Mouse (Mus musculus): ENCODE measurements around the gene Shmt2. TPM values are rescaled to one million over a fixed set of nuclear protein-coding genes. Genes with fewer than 3 reads are reported as not detected.

Gene Shmt2
- total RNA-seq, 2 experiments from 2014 or later = 27.5 to 32.9 TPM

DNA sequence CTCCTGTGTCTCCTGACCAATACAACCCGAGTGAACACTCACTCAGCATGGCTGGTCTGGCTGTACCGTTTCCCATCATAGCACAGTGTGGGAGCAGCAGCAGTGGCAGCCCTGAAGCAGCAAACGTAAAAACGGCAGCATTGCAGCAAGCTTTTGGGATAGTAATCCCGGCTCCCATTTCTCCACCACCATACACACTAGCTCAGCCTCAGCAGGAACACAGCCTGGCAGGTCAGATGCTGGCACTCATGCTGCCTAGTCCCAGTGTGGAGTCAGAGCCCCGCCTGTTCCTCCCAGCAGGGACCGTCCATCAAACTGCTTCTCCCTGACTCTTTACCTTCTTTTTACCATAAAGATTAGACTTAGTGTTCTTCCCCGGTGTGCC lies 31.1 kb downstream of the Shmt2 start:
- intact Hi-C loops (cut with DNase I) = no loop called here
- no peak for DNase-seq (ENCODE audit: low spot score in 2 of 2)

DNA sequence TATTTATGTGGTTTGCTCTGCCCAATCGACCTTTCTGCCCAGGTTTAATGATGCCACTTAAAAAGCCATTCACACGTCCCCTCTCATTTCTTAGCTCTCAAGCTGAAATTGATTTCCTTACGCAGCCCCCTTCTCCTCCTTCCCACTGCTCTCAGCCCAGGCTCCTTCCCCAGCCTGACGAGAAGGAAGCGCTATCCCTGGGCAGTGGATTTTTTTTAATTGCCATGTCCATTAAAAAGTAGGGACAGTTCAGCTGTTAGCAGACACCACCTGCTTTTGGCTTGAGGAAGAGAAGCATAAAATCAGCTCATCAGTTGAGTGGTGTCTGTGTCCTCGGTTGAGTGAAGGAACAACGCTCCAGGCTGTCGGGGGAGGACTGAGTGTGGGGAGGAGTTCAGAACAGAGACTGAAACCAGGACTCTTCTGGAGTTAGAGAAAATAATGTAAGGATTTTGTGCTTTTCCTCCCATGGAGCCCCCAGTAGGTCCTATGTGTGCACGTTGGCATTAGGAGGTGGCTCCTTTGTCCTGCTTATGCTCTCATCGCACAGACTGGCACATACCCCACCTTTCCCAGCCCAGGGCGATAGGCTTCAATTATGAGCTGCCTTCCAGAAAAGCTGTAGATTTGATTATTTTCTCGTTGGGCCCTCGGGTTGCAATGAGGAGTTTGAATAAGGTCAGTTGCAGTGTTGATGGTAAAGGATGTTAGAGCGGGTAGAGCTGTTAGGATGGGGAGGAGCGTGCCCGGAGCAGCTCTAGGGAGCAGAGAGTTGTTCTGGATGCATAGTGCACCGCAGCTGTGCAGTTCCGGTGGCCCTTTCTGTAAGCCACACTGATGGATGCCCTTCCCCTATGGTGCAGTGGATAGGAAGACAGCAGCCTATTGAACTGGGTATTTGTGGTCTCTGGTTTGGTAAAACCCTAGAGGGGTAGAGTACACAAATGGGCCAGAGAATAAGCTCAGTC lies 31.8 kb downstream of the Shmt2 start:
- intact Hi-C loops (cut with DNase I) = no loop called here
- no peak for DNase-seq (ENCODE audit: low spot score in 2 of 2)

DNA sequence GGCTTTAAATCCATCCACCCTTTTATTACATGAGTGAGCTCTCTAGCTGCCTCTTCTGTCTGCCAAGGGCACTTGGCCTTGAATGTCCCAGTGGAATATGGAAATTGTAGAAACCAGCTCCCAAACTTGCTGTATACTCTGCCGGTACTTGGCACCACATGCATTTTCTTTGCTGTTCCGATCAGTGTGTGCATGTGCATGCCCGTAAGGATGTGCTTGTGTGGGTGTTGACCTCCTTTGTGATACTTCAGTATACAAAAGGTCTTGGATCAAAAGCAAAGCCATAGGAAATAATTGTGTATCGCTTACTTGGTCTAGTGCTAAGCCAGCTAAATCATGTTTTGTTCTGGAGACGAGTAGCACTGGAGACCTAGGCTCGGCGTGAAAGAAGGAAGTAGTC lies 33.4 kb downstream of the Shmt2 start:
- DNase-seq (ENCODE audit: low spot score in 2 of 2) = no peak
- intact Hi-C loops (cut with DNase I) = no loop called here

DNA sequence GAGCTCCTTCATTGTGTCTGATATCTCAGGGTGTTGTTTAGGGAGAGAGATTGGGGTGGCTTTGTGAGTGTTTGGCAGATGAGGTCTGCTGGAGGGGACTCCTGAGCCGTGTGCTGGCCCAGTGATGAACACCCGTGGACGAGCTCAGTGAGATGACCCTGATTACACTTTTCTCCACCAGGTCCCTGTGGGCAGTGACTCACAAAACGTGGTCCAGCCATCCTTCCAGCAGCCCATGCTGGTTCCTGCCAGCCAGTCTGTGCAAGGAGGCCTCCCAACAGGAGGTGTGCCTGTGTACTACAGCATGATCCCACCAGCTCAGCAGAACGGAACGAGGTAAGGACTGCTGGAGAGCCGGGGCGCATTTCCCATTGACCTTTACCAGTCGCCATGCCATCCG lies 37.0 kb downstream of the Shmt2 start:
- intact Hi-C loops (cut with DNase I) = no loop called here
- no peak for DNase-seq (ENCODE audit: low spot score in 2 of 2)

DNA sequence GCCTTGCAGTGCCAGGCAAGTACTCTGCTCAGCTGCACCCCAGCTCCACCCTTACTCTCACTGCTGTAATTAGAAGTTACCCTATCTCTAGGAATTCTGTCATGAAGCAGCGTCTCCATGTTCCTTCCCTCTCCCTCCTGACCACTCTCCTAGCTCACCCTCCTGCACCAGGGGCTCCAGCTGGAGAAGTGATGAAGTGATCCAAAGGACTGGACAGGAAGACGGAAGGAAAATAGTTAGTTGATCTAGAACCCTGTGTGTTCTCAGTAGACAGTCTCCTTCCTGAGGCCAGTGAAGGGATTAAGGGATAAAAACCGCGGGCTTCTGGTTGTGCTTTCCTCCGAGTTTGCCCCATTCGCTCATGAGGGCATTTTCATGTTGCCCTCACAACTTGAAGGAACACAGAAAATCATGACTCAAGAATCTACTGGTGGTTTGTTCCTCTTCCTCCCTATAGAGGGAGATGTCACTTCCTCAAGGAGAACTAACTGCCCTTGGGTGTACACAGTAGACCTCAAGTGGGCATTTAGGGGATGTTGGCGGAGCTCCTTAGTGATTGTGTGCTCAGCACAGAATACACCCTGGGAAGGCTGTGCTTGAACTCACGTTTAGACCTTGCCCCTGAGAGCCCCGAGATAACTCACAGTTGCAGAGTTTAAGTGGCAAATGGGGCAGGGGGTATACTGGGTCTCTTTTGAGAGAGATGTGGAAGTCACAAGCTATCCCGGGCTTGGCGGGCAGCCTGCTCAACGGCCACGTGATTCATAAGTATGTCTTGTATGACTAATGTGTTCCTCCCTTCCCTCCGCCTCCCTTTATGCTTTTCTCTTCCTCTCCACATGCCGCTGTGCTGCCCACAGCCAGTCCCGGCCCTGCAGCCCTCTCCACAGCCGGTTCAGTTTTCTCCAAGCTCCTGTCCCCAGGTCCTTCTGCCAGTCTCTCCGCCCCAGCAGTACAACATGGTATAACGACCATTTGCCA lies 41.1 kb downstream of the Shmt2 start:
- DNase-seq (ENCODE audit: low spot score in 2 of 2) = peak; percentile 58 to 62
- intact Hi-C loops (cut with DNase I) = no loop called here

DNA sequence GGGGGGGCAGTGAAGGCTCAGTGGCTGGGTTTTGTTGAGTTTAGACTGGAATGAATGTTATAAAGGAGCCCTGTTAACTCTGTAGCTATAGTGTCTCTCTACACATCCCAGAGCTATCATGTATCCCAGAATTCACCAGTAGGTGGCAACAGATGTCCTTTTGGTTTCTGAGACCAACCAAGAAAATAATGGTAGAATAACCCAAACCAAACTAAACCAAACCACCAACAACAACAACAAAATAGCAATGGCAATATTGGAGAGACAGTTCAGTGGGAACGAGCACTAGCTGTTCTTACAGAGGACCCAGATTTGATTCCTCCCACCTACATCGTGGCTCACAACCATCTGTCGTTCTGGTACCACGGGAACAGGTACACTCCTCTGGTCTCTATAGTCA lies 43.1 kb downstream of the Shmt2 start:
- intact Hi-C loops (cut with DNase I) = no loop called here
- DNase-seq (ENCODE audit: low spot score in 2 of 2) = peak; percentile 53 to 57

DNA sequence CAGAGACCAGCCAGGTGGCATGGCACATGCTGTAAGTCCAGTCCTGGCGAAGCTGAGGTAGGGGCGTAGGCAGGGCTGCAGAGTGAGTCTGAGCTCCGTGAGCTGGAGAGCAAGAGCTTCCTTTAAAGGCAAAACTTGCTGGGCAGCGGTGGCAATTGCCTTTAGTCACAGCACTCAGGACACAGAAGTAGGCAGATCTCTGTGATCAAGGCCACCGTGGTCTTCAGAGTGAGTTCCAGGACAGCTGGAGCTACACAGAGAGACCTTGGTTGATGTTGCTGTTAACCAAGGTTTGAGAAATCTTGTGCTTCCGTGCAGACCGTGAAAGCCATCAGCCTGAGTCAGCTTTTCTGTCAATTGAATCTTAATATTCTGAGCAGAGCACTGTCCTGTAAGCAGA lies 44.9 kb downstream of the Shmt2 start:
- no peak for DNase-seq (ENCODE audit: low spot score in 2 of 2)
- intact Hi-C loops (cut with DNase I) = no loop called here

DNA sequence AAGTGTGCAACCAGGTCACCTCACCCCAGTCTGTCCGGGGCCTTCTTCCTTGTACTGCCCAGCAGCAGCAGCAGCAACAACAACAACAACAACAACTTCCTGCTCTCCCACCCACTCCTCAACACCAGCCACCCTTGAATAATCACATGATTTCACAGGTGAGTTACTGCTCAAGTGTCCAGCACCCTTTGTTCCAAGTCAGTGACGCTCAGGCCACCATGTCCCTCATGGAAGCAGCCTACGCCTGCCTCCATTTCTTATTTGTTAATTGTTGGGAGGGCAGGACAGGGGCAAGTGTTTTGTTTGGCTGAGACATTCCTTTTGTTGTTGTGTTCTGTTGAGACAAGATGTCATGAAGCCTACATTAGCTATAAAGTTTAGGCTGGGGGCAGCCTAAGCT lies 45.7 kb downstream of the Shmt2 start:
- intact Hi-C loops (cut with DNase I) = no loop called here
- DNase-seq (ENCODE audit: low spot score in 2 of 2) = no peak

DNA sequence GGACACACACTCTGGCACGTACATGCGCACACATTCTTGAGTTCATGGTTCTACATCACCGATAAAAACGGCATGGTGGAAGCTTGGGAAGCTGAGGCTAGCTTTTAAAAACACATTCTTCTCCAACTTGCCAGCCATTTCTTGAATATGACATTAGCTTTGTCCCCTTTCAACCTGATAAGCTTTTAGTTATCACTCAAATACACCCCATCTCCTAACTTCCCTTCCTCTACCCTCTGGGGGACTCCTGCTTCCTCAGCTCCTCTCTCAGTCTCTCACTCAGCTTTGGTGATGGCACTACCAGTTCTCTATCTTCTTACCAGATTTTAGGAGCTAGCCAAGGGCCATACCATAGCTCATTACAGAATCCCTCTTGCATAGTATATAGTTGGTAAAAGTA lies 47.1 kb downstream of the Shmt2 start:
- DNase-seq (ENCODE audit: low spot score in 2 of 2) = no peak
- intact Hi-C loops (cut with DNase I) = no loop called here

DNA sequence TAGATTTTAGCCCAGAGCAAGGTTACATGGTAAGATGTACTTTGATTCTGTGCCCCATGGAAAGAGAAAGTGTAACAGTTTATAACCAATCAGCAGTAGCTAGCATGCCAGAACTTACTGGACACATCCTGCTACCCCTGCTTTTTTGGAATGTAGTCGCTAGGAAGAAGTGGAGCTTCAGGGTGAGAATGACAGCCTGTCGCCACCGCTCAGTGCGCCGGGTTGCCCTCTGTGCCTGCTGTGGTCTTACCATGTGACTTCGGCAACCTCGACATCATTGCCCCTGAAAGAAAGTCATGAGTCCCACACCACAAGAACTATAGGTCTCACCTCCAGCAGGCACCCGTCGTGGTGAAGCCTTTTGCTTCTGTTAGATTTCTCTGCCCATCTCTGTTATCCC lies 49.5 kb downstream of the Shmt2 start:
- no peak for DNase-seq (ENCODE audit: low spot score in 2 of 2)
- intact Hi-C loops (cut with DNase I) = no loop called here

DNA sequence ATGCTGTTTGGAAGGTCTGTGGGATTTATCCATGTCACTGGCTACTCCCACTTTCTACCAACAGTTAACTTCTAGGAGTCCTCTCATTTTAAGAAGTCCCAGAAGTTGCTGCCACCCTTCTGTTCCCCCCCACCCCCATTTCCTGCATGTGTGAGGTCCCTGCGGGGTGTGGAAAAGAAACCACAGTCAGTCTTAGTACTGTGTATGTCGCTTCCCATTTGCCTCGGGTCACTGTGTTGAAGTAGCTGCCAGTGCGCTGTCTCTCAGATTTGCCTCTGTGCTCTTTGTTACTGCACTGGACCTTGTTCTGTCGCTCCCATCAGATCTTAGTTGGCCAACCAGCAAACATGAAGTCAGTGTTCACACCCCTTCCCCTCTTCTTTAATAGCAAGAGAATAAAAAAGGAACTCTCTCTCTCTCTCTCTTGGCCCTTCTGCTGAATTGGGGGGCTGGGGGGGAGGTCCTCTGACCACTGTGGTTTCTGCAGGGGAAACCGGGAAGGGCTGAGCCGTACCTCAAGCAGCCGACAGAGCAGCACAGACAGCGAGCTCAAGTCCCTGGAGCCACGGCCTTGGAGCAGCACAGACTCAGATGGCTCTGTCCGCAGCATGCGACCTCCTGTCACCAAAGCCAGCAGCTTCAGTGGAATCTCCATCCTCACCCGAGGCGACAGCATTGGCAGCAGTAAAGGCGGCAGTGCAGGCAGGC lies 50.8 kb downstream of the Shmt2 start:
- no peak for DNase-seq (ENCODE audit: low spot score in 2 of 2)
- intact Hi-C loops (cut with DNase I) = no loop called here

Other genes with a start within 250 kb of the Shmt2 start
- gene Mbd6, start 233.4 kb downstream of the Shmt2 start, total RNA-seq (2021) = 10 to 100 TPM; 41.2 to 44.7 TPM
- gene Mars, start 210.7 kb downstream of the Shmt2 start, total RNA-seq (2021) = 10 to 100 TPM; 59.1 to 61.5 TPM
- 1 to 10 TPM in 1 of 2 experiments, under 1 TPM in 1; 0.66 to 1.2 TPM for gene Arhgap9, start 200.5 kb downstream of the Shmt2 start, total RNA-seq (2021)
- gene Gli1, start 180.5 kb downstream of the Shmt2 start, total RNA-seq (2021) = 1 to 10 TPM; 1.6 to 1.9 TPM
- under 1 TPM in 1 of 2 experiments, not detected in 1; 0.13 TPM for gene Inhbe, start 168.0 kb downstream of the Shmt2 start, total RNA-seq (2021)
- not detected for gene Inhbc, start 152.0 kb downstream of the Shmt2 start, total RNA-seq (2021)
- gene R3hdm2, start 142.1 kb downstream of the Shmt2 start, total RNA-seq (2021) = 100 to 1,000 TPM; 333 to 340 TPM
- gene Stac3, start 20.8 kb downstream of the Shmt2 start, total RNA-seq (2021) = 10 to 100 TPM in 1 of 2 experiments, 1 to 10 TPM in 1; 3.0 to 10.0 TPM
- 1 to 10 TPM; 7.4 to 8.9 TPM for gene Ndufa4l2, start 7.5 kb downstream of the Shmt2 start, total RNA-seq (2021)
- gene Nxph4, start 12.1 kb upstream of the Shmt2 start, total RNA-seq (2021) = 1 to 10 TPM; 4.4 to 7.4 TPM
- 100 to 1,000 TPM; 285 to 305 TPM for gene Lrp1, start 98.7 kb upstream of the Shmt2 start, total RNA-seq (2021)
- 1 to 10 TPM; 8.6 to 10.0 TPM for gene Stat6, start 120.5 kb upstream of the Shmt2 start, total RNA-seq (2021)
- 1 to 10 TPM; 3.9 to 4.6 TPM for gene Nemp1, start 144.5 kb upstream of the Shmt2 start, total RNA-seq (2021)
- gene Nab2, start 146.1 kb upstream of the Shmt2 start, total RNA-seq (2021) = 10 to 100 TPM; 35.2 to 40.7 TPM
- under 1 TPM; 0.21 to 0.51 TPM for gene Myo1a, start 182.7 kb upstream of the Shmt2 start, total RNA-seq (2021)
- 10 to 100 TPM; 15.3 to 21.0 TPM for gene Tac2, start 202.0 kb upstream of the Shmt2 start, total RNA-seq (2021)
- 1 to 10 TPM; 8.5 to 8.8 TPM for gene Zbtb39, start 217.1 kb upstream of the Shmt2 start, total RNA-seq (2021)
- gene Gpr182, start 229.3 kb upstream of the Shmt2 start, total RNA-seq (2021) = 1 to 10 TPM; 1.3 to 1.5 TPM
- under 1 TPM; 0.18 to 0.21 TPM for gene Rdh1, start 237.3 kb upstream of the Shmt2 start, total RNA-seq (2021)
- gene Rdh16f1, start 237.3 kb upstream of the Shmt2 start, total RNA-seq (2021) = not detected

Data from left cerebral cortex, postnatal 14 days (tissue).